Mouse (Mus musculus) embryonic fibroblast, embryonic 13.5 days (primary cell): ENCODE measurements around the gene Zxdc.

Experiments
- CTCF ChIP-seq: IDR thresholded peaks from 2 replicates; pipeline ENCODE4 v1.5.1; 2011; ENCODE audit warnings: mild to moderate bottlenecking, control low read depth, low read length, moderate library complexity, borderline replicate concordance; ENCODE audit not compliant: insufficient read depth
- POLR2A ChIP-seq: IDR thresholded peaks from 2 replicates; pipeline ENCODE4 v1.6.1; 2011; ENCODE audit warnings: low read depth, mild to moderate bottlenecking, control low read depth, low read length, moderate library complexity

- TF ChIP-seq CTCF (no peak), POLR2A (no peak)
These were observed 82.2 kb downstream of the Zxdc start for GRCm38 (mm10) chr6:90451512-90451911.
